Mouse (Mus musculus): ENCODE data around the gene Kdm6b.

The Kdm6b gene

DNA sequence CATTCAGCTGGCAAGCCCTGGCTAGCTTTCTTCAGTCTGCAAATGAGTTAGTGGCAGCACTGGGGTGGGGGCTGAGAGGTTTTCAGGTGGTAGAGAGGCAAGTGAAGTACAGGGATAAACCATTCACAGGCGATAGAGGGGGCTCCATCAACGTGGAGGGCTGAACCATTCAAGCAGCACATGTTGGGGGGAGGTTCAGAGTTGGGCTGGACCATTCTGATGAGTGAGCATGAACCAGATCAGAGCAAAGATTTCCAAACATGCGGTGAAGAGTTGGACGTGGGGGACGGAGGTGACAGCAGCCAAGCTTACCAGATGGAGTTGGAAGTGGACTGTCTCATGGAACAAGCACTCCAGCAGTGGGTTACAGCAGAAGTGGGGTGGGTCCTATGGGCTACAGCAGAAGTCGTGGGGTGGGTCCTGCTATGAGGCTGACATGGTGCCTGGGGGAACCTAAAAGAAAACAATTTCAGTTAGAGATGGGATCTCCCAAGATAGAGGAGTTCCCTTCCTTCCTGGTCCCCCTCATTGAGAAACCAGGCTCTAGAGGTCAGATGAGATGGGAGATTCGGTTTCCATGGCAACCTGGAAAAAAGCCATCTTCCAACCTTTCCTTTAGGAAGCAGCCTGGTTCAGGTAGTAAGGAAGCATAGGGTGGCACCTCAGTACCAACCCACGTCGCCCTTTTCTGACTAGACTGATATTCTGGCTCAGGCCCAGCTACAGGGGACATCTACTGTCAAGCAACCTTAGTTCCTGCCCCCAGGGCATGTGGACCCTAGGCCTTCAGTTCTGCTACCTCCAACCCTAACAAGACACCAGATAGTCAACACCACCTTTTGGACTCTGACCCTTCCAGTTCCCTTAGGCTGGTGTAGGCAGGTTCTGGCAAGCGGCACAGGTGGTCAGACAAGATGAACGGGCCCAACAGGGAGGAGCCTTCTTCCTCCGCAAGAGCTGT is at the start of gene Kdm6b:
Gene Kdm6b, minus strand, starts transcription at position 455 of the 961 bp plus-strand sequence.
- DNase-seq (ENCODE audit: low spot score in 2 of 2) = no peak

DNA sequence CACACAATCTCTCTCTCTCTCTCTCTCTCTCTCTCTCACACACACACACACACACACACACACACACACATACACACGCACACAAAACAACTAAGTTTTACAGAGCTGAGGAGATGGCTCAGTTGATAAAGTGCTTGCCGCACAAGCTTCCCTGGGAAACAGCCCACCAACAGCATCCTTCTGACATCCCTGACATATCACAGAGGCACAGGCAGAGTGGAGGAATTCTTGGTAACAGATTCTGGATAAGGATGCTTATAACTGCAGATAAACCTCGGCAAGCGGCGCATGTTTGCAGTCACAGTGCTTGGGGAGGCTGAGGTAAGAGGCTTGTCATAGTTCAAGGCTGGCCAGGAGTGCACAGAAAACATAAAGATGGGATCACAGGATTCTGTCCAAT is 48.1 kb upstream of the Kdm6b start:
- DNase-seq (ENCODE audit: low spot score in 2 of 2) = no peak

DNA sequence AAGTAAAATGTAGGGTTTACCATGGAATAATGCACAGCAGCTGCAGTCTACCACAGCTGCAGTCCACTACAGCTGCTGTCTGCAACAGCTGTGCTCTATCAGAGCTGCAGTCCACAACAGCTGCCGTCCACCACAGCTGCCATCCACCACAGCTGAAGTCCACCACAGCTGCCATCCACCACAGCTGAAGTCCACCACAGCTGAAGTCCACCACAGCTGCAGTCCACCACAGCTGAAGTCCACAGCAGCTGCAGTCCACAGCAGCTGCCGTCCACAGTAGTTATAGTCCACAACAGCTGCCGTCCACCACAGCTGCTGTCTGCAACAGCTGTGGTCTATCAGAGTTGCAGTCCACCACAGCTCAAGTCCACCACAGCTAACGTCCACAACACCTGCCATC is 46.4 kb upstream of the Kdm6b start:
- DNase-seq (ENCODE audit: low spot score in 2 of 2) = no peak

DNA sequence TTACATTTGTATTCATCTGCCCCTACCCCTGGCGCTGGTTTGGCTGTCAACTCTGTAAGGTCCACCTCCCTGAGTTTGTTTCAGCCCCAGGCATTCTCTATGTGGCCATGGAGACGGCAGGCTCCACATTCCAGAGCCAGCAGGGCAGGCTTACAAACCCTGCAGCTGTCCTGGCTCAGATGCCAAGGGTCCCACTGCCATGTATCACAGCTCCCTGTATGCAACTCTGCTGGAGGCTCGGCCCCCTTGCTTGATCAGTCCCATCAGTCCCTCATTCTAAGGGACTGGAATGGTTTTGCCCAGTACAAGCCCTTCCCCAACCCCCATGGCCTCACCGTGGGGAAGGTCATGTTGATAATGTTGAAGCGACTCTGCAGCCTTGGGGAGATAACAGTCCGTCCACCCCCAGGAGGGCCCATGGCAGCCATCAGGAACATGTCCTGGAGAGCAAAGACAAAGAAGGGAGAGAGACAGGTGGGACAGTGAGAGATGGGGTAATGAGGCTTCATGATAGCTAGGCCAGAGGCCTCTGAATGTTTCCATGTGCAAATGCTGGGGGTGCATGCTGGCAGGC is 43.6 kb upstream of the Kdm6b start:
- DNase-seq (ENCODE audit: low spot score in 2 of 2) = no peak

DNA sequence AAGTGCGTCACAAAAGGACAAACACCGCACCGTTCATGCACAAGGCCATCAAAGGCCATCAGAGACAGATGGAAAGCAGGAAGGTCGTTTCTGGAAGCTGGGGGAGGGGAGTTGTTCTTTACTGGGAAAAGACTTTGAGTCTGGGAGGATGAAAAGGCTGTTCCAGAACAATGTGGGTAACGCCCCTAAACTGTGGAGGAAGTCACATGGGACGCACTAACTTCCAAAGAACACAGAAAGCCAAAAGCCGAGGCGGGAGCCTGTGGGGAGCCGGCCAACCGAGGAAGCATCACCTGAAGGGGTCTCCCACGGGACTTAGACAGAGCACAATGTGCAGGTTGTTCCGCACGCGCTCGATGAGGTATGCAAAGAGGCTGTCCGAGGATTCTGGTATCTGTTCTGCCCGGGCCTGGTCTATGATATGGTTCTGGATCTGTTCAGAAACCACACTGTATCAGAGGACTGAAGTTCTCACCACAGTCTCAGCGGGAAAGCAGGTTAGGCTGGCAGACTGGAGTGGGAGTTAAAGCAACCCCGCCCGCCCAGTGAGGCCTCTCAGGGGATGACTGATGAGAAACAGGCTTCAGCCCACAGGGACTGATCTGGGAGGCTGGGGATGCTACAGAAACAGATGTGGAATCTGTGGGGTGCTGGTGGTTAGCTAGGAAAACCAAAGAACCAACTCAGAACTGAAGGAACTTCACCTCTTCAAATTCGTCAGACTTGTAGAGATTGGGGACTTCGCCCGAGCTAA is 38.8 kb upstream of the Kdm6b start:
- DNase-seq (ENCODE audit: low spot score in 2 of 2) = no peak

DNA sequence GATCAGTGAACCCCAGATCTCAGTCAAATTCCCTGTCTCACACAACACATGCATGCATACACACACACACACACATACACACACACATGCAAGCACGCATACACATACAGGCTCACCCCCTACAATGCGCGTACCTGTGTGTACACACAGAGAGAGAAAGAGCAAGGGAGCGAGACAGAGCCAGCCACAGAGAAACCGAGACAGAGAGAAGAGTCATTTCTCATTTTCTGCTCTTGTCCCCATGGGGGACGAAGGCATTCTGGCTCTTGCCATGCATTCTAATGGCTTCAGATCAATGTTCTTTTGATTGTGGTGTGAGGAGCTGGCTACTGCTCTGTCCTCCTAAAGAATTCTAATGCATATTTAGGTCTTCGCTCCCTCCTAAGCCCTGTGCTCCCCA is 33.8 kb upstream of the Kdm6b start:
- no peak for DNase-seq (ENCODE audit: low spot score in 2 of 2)

DNA sequence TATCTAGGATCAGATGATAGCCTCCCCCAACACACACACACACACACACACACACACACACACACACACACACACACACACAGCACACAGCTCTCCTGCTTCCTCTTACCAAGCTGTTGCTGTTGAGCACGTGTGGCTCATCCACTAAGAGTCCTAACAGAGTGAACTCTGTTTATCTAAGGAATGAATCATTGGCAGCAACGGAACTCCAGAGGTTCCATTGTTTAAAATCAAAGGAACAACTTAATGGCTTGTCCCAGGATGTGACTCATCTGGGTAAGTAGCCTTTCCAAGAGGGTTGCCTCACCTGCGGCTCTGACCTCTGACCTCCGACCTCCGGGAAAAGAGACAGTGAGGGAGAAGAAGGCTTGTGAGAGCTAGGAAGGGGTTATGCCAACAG is 29.9 kb upstream of the Kdm6b start:
- DNase-seq (ENCODE audit: low spot score in 2 of 2) = no peak

DNA sequence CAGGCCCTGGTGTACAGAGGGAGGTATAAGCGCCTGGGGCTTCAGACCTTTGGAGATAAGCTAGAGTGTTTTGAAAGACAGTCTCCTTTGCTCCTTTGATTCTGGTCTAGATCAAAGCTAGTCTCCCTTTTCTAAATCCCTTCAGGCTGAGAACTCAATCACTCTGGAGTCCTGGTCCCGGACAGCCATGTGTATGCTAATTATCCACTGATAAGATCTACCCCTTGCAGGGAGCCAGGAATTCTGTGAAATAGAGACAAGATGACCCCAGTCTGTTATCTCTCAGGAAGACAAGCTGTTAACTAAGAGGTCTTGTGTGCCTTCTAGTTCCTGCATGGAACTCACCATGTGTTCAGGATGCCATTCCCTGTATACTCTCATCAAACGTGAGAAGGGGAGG is 23.8 kb upstream of the Kdm6b start:
- no peak for DNase-seq (ENCODE audit: low spot score in 2 of 2)

DNA sequence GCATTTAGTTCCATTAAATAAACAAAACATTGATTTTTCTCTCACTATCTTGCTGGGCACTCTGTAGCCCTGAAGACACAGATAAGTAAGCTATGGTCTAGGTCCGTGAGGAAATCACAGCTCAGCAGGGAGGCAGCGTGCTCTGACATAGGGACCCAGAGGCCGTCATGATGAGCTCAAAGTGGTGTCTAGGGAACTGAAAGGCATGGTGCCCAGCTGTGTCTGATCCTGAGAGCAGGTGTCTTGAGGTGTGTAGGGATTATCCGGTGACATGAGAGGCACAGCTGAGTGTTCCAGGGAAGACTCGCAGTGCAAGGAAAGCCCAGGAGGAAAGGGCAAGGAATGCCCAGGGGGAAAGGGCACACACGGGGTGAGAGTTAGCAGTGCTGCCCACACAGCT is 19.7 kb upstream of the Kdm6b start:
- DNase-seq (ENCODE audit: low spot score in 2 of 2) = no peak

DNA sequence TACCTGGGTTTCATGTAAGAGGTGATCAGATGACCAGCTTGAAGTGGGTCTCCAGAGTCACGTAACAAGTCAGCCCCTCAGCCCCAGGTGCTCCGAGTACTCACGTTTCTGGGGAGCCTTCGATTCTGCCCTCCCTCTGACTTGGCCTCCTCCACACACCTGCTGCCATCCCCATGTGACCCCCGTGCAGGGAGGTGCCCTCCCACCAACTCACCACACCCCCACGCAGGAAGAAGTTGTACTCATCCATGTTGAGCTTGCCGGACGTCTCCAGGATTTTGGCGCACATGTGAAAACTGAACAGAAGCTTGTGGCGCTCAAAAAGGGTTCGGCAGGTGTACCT is 19.1 kb upstream of the Kdm6b start:
- DNase-seq (ENCODE audit: low spot score in 2 of 2) = no peak

DNA sequence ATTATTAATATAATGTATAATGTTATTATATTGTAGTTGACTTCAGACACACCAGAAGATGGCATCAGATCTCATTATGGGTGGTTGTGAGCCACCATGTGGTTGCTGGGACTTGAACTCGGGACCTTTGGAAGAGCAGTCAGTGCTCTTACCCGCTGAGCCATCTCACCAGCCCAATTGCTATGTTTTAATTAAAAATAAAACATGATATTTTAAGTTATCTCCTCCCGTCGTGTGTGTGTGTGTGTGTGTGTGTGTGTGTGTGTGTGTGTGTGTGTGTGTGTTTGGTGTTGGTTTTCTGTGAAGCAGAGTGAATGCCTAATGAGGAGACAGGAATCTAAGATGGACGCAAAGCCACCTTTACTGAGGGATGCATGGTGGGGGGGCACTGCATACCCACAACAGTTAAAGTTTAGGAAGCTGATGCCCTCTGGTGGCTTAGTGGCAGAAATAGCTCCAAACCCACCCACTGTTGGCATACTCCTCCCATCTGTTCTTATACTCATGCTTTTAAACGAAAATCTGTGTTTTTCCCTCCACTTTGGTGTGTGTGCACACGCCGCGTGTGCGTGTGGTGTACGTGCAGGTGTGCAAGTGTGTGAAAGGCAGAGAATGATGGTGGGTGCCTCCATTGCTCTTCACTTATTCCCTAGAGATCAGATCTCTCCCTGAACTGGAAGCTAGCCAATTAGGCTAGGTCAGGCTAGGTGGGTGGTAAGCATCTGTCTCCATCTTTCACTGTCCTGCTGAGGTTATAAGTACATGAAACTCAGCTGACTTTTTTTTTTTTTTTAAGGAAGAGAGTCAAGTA is 18.6 kb upstream of the Kdm6b start:
- peak; percentile 70 to 82 for DNase-seq (ENCODE audit: low spot score in 2 of 2)

DNA sequence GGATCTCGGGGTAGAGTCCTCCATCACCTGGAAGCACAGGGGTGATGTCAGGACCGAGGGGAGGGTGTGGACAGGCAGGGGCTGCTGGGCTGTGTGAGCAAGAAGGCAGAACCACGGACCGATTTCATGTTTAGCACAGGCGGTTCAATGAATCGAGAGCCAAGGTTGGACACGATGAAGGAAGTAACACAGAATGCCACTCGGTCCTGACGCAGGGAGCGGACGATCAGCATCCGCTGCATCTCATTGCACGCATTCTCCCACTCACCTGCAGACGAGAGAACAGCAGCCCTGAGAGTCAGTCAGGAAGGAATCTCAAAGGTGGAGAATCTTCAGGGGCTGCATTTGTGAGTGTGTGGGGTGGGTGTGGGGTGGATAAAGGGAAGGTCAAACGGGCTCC is 17.2 kb upstream of the Kdm6b start:
- DNase-seq (ENCODE audit: low spot score in 2 of 2) = no peak

DNA sequence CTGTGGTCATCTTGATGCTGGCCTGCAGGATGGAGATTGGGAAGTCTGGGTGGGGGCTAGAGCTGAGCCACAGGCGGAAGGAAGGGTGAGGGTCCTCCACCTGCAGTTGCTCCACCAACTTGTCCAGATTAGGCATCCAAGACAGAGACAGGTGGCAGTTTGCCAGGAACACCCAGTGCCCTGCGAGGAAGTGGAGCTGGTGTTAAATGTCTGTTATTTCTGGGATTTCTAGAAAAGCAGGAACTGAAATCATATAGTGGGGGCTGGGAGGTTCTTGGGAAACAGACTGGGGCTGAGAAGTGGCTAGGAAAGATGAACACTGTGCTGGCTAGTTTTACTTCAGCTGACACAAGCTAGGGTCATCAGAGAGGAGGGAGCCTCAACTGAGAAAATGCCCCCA is 15.8 kb upstream of the Kdm6b start:
- DNase-seq (ENCODE audit: low spot score in 2 of 2) = no peak

DNA sequence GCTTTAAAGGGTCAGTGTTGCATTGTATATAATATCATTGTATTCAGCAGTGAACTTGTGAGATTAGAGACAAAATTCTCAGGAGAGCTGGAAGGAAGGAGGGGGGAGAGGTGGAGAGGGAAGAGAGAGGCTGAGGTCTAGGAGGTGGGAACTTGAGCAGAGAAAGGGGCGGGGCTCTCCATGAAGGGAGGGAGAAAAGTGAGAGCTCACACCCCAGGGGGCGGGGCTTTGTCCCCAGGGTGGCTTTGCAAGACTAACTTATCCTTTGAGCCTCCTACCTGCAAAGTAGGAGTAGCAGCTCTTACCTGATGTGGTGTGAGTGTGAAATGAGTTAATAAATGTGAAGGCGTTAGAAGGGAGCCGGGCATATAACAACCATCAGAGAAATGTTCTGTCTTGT is 15.3 kb upstream of the Kdm6b start:
- no peak for DNase-seq (ENCODE audit: low spot score in 2 of 2)

DNA sequence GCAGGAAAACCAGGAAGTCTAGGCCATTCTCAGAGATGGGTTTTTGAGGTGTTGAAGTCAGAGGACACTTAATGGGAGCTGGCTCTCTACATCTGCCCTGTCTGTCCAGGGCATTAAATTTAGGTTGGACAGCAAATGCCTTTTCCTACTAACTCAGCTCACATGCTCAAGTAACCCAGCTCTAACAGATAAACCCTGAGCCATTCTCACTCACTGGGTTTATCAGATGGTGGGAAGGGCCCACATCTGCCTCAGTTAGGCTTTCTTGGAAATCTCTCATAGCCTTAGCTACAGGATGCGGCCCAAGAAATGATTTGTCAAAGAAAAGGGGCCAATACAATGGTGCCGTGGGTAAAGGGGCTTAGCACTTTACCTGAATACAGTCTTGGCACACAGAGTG is 12.8 kb upstream of the Kdm6b start:
- DNase-seq (ENCODE audit: low spot score in 2 of 2) = no peak

DNA sequence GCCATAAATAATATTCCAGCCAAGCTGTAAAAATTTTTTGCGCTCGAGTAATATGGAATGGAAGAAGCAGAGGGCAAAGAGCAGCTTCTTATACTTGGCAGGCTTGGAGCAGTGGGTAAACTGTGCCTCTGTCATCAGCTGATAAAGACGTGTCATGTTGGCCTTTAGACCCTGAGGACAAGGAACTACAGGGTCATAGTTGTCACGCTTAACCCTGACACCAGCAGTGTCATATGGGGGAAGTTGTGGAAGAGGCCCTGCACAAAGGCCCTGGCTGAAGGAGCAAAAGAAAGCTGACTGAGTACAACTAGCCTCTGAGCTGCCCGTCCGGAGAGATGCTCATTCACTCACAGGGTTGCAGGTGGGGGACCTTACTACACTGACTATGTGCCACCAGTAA is 10.4 kb upstream of the Kdm6b start:
- no peak for DNase-seq (ENCODE audit: low spot score in 2 of 2)

DNA sequence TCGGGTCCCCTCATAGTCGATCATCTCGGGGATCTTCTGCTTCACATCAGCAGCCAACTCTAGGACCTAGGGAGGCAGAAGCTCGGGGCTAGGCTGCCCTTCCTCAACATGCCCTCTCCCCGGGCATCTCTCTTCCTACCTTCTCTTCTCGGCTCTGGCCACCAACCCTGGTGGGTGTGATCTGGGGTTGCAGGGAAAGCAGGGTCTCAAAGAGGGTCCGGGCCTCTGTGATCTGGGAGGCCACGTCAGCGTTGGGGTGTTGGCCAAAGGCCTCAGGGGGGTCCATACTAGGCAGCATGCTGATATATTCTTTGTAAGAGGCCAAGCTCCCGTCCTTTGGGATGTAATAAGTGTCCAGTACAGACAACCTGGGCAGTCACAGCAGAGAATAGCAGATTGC is 9.4 kb upstream of the Kdm6b start:
- DNase-seq (ENCODE audit: low spot score in 2 of 2) = no peak

DNA sequence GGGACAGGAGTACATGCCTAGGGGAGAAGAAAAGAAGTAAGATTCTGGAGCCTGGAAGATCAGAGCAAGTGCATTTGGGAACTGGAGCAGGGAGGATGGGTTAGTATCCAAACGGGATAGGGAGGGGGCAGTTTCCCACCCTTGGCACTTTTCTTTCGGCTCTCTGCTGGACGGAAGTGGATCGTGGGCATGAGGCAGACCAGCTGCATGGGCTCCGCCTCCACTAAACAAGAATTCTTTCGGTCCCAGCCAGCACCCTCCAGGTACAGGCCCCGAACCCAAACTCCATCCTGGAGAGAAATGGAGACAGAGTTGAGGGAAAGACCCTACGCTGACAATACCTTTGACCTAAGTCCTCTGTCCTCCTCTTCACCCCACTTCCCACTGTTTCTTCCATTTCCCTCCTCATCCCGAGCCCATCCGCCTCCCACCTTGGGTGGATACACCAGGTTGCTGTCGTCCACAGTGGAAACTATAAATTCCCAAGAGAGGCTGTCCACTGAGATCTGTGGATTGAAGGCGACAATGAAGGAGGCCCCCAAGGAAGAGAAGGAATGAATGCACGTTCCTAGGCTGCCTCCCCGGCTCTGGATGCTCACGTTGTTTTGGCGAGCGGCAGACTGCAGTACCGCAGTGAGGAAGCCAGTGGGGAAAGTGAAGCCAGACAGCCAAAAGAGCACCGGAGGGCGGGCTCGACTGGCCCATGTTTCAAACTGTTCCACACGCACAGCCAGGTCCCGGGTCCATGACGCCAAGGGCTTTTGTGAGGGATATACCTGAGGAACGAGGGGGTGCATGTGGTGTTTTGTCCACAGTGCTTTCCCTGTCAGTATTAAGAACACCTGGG is 7.9 kb upstream of the Kdm6b start:
- no peak for DNase-seq (ENCODE audit: low spot score in 2 of 2)

DNA sequence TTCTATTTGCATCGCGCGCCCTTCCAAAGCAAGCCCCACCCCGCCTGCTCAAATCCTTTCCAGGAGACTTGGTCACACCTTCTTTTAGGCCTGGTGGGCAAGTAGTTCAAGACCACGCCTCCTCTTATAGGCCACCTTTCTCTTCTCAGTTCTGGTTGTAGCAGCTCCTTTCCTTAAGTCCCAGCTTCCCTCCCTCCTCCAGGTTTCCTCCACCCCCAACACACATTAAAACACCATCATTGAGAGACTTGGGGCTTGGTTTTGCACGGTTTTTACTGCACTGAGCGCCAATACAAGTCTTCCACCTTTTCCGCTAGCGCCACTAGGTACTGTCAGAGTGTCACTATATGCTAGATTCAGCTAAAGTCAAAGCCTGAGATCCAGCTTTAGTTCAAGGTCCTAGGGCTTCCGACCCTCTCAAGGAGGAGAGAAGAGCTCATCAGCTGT is 7.1 kb upstream of the Kdm6b start:
- no peak for DNase-seq (ENCODE audit: low spot score in 2 of 2)

DNA sequence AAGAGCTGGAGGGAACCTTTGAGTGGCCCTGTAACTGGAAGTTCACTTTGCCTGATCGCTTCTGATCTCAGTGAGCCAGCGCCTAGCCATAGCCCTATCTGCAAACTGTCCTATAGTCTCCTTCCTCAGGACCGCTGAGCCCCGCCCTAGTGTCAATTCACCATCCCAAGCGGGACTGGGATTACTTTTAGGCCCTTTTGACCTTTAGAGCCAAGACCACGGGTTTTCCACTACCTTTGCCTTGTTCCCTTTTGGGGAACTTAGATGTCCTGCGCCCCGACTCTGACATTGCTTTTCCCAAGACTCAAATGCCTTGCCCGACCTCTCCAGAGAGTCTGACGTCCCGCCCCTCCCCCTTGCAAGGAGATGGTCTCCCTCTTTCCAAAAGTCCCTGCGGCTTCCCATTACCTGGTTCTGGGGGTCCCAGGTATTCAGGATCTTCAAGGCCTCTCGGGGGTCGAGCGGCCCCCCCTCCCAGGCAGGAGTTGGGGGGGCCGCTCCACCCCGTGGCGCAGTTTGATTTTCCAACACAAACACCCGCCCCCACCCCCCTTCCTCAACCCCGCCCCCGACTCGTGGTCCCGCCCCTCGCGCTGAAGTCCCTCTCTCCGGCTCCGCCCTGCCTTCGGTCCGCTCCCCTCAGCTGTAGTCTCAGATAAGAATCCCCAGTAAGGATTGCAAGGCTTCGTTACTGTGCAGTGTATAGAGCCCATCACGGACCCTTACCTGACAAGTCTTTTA is 6.5 kb upstream of the Kdm6b start:
- no peak for DNase-seq (ENCODE audit: low spot score in 2 of 2)
